Mouse (Mus musculus) B cell, adult 2 months (primary cell): Measurements from ENCODE around the gene Gemin2.
"Not testable (repeated sequence)": the region's sequence is repeated elsewhere in the genome, so short reads cannot be mapped to it uniquely, and the experiment has no call there.

Experiments
- DNase-seq, 2 experiments: peaks; one replicate each; pipeline ENCODE4 v3.0.0; 2022

Gene Gemin2

DNA sequence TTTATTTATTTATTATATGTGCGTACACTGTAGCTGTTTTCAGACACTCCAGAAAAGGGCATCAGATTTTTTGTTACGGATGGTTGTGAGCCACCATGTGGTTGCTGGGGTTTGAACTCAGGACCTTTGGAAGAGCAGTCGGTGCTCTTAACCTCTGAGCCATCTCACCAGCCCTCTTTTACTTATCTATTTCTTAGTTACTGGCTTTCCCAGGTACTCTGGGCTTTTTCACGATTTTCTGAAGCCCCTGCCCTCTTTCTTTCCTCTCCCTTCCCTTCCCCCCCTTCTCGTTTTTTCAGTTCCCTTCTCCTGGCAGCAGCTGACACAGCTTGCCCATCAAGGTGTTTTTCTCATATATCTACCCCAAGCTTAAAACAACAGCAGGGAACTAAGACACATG is 45.0 kb downstream of the Gemin2 start:
- DNase-seq = not testable (repeated sequence)

GRCm38 (mm10) chr12:59060322-59060721 is 47.1 kb downstream of the Gemin2 start:
- no peak for DNase-seq

GRCm38 (mm10) chr12:59060993-59061595 is 47.9 kb downstream of the Gemin2 start, which contains the start of gene Trappc6b:
TSS of gene Trappc6b (minus strand) at chr12:59061472.
- DNase-seq = peak; percentile 78 to 82

GRCm38 (mm10) chr12:59064837-59065236 is 51.6 kb downstream of the Gemin2 start:
- DNase-seq = no peak

DNA sequence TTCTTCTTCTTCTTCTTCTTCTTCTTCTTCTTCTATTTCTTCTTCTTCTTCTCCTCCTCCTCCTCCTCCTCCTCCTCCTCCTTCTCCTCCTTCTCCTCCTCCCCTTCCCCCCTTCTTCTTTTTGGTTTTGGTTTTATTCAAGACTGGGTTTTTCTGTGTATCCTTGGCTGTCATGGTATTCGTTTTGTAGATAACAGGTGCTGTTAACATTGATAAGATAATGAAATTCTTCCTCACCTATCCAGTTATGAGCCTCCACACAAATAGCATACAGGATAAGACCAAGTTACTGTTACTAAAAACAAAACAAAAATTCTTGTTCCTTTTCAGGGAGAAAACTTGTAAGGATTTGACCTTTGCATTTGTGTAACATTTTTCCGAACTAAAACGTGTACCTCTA is 52.6 kb downstream of the Gemin2 start:
- no peak for DNase-seq

DNA sequence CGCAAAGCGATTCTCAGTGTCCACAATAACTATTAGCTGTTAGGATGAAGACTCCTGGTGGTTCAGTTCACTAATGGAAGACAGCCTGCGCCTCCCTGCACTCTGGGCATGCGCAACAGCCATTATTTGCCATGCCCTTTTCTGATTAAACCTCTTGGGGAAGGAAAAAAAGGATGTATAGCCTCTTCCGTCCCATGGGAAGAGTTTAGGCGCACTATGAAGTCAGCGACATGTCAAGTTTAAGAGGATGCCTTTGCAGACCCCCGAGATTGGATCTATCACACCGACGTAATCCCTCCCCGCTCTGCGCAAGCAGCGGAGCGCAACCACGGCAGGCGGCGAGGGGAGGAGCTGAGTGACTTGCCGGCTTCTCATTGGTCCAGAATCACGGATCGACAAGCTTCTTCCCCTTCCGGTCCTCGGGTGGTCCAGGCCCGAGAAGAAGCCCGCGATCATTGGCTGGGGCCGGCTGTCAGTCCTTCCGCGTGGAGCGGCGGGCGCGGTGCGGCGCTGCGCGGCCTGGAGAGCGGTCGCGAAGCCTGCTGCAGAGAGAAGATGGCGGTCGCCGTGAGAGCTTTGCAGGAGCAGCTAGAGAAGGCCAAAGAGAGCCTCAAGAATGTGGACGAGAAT is 53.4 kb downstream of the Gemin2 start, which contains the start of gene Pnn:
Pnn (plus strand) TSS at position 437 of the 630 bp plus-strand sequence.
- DNase-seq = peak; percentile 93 to 95

DNA sequence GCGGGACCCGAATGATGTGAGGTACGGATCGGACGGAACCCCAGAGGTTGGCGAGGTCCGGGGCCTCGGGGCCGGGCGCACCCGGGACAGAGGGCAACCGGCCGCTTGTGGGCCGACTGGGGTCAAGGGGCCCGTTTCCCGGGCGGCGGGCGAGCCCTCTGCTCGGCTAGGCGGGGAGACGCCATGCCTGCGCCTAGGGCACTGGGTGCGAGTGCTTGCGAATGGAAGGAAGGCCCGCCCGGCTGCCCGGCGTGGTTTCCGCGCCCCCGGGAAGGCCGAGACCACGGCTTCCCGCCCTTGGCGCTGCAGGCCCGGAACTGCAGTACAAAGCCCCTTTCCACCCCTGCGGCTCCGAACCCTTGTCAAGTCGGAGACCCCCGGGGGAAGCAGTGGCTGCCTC is 53.9 kb downstream of the Gemin2 start:
- no peak for DNase-seq

DNA sequence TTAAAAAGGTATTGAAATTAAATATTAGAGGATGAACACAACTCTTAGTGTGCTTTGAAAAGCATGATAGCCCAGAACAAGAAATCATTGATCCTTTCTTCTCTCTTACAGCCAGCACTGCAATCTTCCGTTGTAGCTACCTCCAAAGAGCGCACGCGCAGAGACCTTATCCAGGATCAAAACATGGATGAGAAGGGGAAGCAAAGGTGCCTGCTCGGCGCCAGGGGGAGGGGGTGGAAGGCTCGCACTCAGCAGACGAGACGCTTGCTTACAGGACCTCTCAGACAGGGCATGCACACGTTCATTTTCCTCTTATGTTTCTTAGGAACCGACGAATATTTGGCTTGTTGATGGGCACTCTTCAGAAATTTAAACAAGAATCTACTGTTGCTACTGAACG is 55.6 kb downstream of the Gemin2 start:
- no peak for DNase-seq

GRCm38 (mm10) chr12:59072286-59072685 is 59.1 kb downstream of the Gemin2 start:
- DNase-seq = no peak

GRCm38 (mm10) chr12:59074052-59074451 is 60.9 kb downstream of the Gemin2 start:
- no peak for DNase-seq

- no peak for DNase-seq
Measured at GRCm38 (mm10) chr12:59076996-59077395, 63.8 kb downstream of the Gemin2 start.

- DNase-seq = no peak
Measured at GRCm38 (mm10) chr12:59077883-59078282, 64.7 kb downstream of the Gemin2 start.
